Mouse (Mus musculus): ENCODE results near the gene Slc20a1.

DNA sequence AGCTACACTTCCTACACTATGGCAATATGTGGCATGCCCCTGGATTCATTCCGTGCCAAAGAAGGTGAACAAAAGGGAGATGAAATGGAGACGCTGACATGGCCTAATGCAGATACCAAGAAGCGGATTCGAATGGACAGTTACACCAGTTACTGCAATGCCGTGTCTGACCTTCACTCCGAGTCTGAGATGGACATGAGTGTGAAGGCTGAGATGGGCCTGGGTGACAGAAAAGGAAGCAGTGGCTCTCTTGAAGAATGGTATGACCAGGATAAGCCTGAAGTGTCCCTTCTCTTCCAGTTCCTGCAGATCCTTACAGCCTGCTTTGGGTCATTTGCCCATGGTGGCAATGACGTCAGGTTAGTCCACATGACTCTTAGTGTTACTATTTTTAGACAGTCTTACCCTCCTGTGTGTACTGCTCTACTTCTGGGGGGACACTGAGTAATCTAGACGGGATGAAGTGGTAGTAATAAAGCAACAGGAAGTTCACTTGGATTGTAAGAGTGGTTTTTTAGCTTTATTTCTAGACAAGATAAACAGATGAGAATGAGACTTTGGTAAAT is 9.7 kb downstream of the Slc20a1 start:
- TF ChIP-seq CTCF (IDR thresholded peaks at IDR 0.05; ENCODE audit: borderline replicate concordance, insufficient read depth, low read depth, low read length) (no peak), POLR2A (IDR thresholded peaks at IDR 0.05; ENCODE audit: borderline replicate concordance, insufficient read depth, low read length) (no peak)
